Mouse (Mus musculus) G1E (cell line): ENCODE measurements around the gene Spon1.

Experiments
- CTCF ChIP-seq: IDR thresholded peaks from 2 replicates; pipeline ENCODE4 v1.5.1; 2012; ENCODE audit warnings: low read depth, low read length, inconsistent platforms, mixed read lengths
- GATA1 ChIP-seq: IDR thresholded peaks from 2 replicates; pipeline ENCODE4 v1.6.1; 2012; ENCODE audit warnings: borderline replicate concordance, low read length, inconsistent platforms, mixed read lengths
- GATA2 ChIP-seq: IDR thresholded peaks from 2 replicates; pipeline ENCODE4 v1.6.1; 2012; ENCODE audit warnings: low read depth, low read length, inconsistent platforms, borderline replicate concordance
- POLR2AphosphoS5 ChIP-seq: IDR thresholded peaks from 2 replicates; pipeline ENCODE4 v1.6.1; 2012; ENCODE audit warnings: low read depth, low read length, inconsistent platforms; ENCODE audit not compliant: insufficient replicate concordance

GRCm38 (mm10) chr7:113924561-113924960 is 158.8 kb downstream of the Spon1 start:
- TF ChIP-seq CTCF (no peak), GATA1 (no peak), GATA2 (no peak), POLR2AphosphoS5 (no peak)
